Mouse (Mus musculus) cerebellum, adult 2 months (tissue): ENCODE results near the gene Shb.

Experiments
- CTCF ChIP-seq: fragments of 200-500 bp; IDR thresholded peaks from 2 replicates; pipeline ENCODE4 v1.5.1; 2011; ENCODE audit warnings: low read depth, mild to moderate bottlenecking, control low read depth, low read length, moderate library complexity, borderline replicate concordance; ENCODE audit not compliant: insufficient read depth
- POLR2A ChIP-seq: fragments of 200-500 bp; IDR thresholded peaks from 2 replicates; pipeline ENCODE4 v1.6.1; 2011; ENCODE audit warnings: low read length, control low read depth, borderline replicate concordance; ENCODE audit not compliant: insufficient read depth

DNA sequence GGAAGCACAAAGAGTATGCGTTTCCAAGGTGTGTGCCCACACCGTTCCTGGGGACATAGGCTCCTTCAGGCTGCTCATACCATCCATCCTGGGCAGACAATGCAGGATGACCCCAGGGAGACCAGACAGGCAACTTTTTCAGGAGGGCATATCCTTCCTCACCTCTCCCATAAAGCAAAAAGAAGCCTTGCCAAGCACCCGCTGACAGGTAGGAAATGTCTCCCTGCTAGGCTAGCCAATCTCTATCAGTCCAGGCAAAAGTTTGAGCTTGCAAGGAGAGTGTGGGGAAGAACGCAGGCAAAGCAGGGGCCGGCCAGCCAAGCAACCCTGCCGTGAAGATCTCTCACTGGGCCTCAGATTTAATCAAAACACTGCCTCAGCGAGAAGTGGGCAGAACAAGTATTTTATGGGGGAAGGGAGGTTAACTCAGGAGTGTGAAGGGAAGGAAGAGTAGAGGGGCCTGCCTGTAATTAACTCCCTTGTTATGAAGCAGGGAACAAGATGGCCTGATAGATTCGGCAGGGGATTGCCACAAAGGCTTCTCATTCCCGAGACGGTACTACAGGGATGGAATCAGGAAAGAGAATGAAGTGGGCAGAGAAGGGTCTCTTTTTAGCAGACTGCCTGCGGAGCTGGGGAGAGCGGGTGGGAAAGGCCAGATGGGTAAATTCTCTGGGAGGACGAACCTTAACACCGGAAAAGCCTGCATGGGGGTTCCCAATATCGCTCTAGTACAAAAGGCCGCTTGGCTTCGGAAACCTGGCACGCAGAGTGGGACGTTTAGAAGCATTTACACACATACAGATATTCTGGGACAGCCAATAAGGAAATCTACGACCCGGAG, 3.7 kb downstream of the Shb start:
- no peak for TF ChIP-seq CTCF
- TF ChIP-seq POLR2A = no peak
